Mouse (Mus musculus) liver, embryonic 15.5 days (tissue): ENCODE measurements around the gene Sema4b. TPM values are rescaled to one million over a fixed set of nuclear protein-coding genes. Genes with fewer than 3 reads are reported as not detected.
A peak's percentile ranks its signal among the peaks of the same experiment; 100 is the strongest.

Experiments used
- ATAC-seq: fragments of 200-750 bp; cut with Nextera tagmentation; 2 replicates; pipeline ENCODE4 v1.8.0; 2017; ENCODE audit warnings: moderate number of reproducible peaks, mild to moderate bottlenecking, moderate library complexity; ENCODE audit not compliant: insufficient read depth
- H3K27ac ChIP-seq: fragments of 300-500 bp; sonication (generic); replicated peaks from 2 replicates; pipeline ENCODE4 v1.5.1; 2015; ENCODE audit warnings: mild to moderate bottlenecking, inconsistent platforms
- H3K27me3 ChIP-seq: fragments of 300-500 bp; sonication (generic); 2 replicates; pipeline ENCODE4 v1.6.1; 2015; ENCODE audit warnings: mild to moderate bottlenecking, inconsistent platforms
- H3K36me3 ChIP-seq: fragments of 300-500 bp; sonication (generic); replicated peaks from 2 replicates; pipeline ENCODE4 v1.6.1; 2015; ENCODE audit warnings: moderate library complexity, mild to moderate bottlenecking, inconsistent platforms
- H3K4me1 ChIP-seq: fragments of 300-500 bp; sonication (generic); replicated peaks from 2 replicates; pipeline ENCODE4 v1.6.1; 2015; ENCODE audit warnings: inconsistent platforms
- H3K4me2 ChIP-seq: fragments of 300-500 bp; sonication (generic); 2 replicates; pipeline ENCODE4 v1.6.1; 2015; ENCODE audit warnings: moderate library complexity, mild to moderate bottlenecking, inconsistent platforms
- H3K4me3 ChIP-seq: fragments of 300-500 bp; sonication (generic); replicated peaks from 2 replicates; pipeline ENCODE4 v1.5.1; 2015; ENCODE audit warnings: mild to moderate bottlenecking, inconsistent platforms
- H3K9ac ChIP-seq: fragments of 300-500 bp; sonication (generic); 2 replicates; pipeline ENCODE4 v1.6.1; 2015; ENCODE audit warnings: moderate library complexity, mild to moderate bottlenecking, inconsistent platforms
- H3K9me3 ChIP-seq: fragments of 300-500 bp; sonication (generic); replicated peaks from 2 replicates; pipeline ENCODE4 v1.6.1; 2016; ENCODE audit warnings: inconsistent platforms
- WGBS: fragments of 180-500 bp; shearing (Covaris S2); methylation state at CpG from one replicate; pipeline ENCODE4 v1.1.7; 2015; ENCODE audit warnings: mixed read lengths; ENCODE audit not compliant: insufficient replicate concordance; 5-methylcytosine and 5-hydroxymethylcytosine counted together
- polyA plus RNA-seq: library from polyadenylated mRNA; unstranded; fragments of >200 nt; fragmentation: Nextera tagmentation; extraction: Ambion mirVana; gene quantifications from 2 replicates; pipeline ENCODE4 v1.2.1, GENCODE M21; 2015

Sema4b gene
- polyA plus RNA-seq, 1 experiment from 2014 or later = 15.2 TPM

DNA sequence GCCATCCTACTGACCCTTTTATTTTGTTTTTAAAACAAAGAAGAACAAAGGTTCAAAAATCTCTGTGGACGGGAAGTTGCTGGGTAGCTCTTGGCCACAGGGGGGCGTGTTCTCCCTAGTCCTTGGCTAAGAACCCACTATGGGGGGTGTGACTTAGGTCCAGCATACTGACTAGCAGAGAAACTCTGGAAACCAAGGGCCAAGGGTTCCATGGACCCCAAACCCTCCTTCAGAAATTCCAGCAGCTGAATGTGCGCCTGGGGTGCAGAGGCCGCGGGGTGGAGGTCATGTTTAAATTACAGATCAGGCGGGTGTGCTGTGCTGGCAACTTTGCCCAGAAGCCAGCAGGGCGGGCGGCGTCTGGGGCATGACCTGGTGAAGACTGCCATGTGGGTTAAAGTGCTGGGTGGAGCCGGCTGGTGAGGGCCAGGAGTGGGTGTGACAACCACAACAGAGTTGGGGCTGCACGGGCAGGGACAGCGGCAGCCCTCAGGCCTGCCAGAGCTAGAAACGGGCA lies 29.9 kb upstream of the Sema4b start:
- peaks cover 9% of the 10 kb centered on the region for H3K27me3 ChIP-seq
- no peaks in the 10 kb centered on the region for H3K36me3 ChIP-seq
- H3K4me3 ChIP-seq = 0 out of 2 replicates have a peak overlapping the region, but pooled peaks have one; percentile 5
- peak; percentile 94 for ATAC-seq
- H3K4me1 ChIP-seq = peaks cover 55% of the 10 kb centered on the region
- peak overlapping the region; percentile 33; the same call in 1 of the 2 replicates for H3K9ac ChIP-seq
- H3K4me2 ChIP-seq = peak overlapping the region; percentile 67
- peak overlapping the region; percentile 83 for H3K27ac ChIP-seq
- no peaks in the 10 kb centered on the region for H3K9me3 ChIP-seq
- 35% methylated on average over 13 of the region's 13 CpGs for WGBS

DNA sequence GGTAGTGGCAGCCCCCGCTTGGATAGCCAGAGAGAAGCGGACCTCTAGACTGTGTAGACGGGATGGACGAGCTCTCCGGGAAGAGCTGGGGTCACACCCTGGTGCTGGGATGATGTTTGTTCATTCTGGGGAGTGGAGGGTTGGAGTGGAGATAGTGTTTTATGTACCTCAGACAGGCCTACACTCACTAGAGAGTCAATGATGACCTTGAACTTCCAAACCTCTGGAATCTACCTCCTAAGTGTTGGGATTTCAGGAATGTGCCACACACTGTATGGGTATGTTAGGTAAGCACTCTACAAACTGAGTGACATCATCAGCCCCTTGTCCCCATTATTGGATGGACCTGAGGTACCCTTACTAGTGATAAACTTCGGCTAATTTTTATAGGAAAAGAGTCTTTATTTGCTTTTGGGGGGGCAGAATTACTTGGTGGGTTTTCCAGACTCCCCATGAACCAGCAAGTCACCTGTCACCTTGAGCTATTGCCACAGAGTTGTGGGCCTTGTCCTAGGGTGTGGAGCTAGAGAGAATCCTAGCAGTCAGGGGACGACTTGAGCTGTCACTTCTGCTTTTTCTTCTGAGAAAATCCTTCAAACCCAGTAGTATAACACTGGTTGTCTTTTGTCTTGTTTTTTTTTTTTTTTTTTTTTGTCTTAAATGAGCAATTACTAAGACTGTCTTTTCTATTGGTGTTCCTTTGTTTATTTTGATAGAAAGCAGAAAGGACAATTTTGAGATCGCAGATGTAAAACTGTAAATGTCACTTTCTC lies 28.0 kb upstream of the Sema4b start:
- H3K27me3 ChIP-seq = peaks cover 9% of the 10 kb centered on the region
- H3K9ac ChIP-seq = no peak overlapping the region
- WGBS = 70% methylated on average over 8 of the region's 8 CpGs
- no peak overlapping the region for H3K4me2 ChIP-seq
- H3K4me3 ChIP-seq = no peak overlapping the region
- ATAC-seq = no peak
- peak overlapping the region; percentile 83; the same call in 1 of the 2 replicates for H3K27ac ChIP-seq
- no peaks in the 10 kb centered on the region for H3K9me3 ChIP-seq
- peaks cover 49% of the 10 kb centered on the region for H3K4me1 ChIP-seq
- H3K36me3 ChIP-seq = no peaks in the 10 kb centered on the region

DNA sequence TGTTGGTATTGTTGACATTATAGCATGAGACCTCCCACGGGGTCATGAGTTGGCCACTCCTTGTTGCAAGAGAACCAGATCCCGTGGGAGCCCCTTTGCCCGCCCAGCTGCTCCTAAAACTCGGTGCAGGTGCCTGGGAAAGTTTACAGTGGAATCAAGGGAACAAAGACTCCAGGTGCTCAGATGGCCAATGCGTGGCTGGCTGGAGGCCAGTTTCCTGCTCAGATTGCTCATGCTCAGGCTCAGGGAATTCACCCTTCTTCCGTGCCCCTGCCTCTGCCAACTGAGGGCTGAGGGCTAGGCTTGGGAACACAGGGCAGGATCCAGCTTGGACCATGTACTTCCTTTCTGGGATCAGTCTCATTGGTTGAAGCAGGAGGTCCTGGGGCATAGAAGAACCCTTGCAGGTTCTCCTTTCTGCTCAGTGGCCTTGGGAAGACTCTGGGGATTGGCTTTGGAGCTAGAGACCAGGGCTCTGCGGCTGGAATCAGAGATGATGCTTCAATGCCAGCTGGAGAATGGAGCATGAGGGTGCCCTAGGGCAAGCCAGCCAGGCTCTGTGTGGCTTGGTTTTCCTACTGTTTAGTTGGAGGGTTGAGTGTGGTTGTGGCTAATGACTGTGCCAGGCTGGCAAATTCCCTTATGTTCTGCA lies 26.2 kb upstream of the Sema4b start:
- H3K9ac ChIP-seq = no peak overlapping the region

DNA sequence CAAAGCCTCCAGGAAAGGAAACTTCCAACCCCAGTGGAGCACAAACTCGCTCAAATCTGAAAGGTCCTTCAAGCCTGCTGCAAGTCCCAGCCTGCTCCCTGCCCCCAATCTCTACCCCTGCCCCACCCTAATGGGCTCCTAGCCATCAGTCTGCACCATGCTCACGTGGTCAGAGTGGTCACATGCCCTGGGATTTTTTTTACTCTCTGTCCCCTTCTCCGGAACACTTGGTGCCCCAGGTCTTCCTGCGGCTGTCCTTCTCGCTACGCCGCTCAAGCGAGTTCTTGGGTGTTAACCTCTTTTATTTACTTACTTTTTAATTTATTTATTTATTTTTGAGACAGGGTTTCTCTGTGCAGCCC lies 25.7 kb upstream of the Sema4b start:
- Histone ChIP-seq H3K9ac (no peak overlapping the region), H3K36me3 (no peaks in the 10 kb centered on the region), H3K4me2 (no peak overlapping the region), H3K9me3 (no peaks in the 10 kb centered on the region), H3K27me3 (peaks cover 9% of the 10 kb centered on the region), H3K27ac (no peak overlapping the region), H3K4me1 (peaks cover 36% of the 10 kb centered on the region), H3K4me3 (no peak overlapping the region)
- WGBS = 69% methylated on average over 8 of the region's 8 CpGs
- no peak for ATAC-seq

More for the DNA sequence above, 26.2 kb upstream of the Sema4b start:
- no peak for ATAC-seq
- no peaks in the 10 kb centered on the region for H3K36me3 ChIP-seq
- H3K27me3 ChIP-seq = peaks cover 9% of the 10 kb centered on the region
- H3K27ac ChIP-seq = no peak overlapping the region
- no peak overlapping the region for H3K4me3 ChIP-seq
- no peaks in the 10 kb centered on the region for H3K9me3 ChIP-seq
- 60% methylated on average over 7 of the region's 7 CpGs for WGBS
- peaks cover 38% of the 10 kb centered on the region for H3K4me1 ChIP-seq
- no peak overlapping the region for H3K4me2 ChIP-seq

DNA sequence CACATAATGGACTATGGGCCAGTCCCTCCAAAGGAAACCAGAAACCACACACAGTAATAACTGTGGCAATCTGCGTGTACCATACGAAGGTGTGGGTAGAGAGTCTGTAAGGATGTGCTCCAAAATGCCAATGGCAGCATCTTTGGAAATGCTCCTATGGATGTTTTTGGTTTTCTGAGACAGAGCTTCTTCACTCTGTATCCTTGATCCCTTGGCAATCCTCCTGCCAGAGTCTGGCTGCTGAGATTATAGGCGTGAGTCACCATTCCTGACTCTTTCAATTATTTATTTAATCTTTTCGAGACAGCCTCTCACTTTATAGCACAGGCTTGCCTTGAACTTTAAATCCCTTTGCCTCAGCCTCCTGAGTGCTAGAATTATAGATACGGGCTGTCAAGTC lies 21.2 kb upstream of the Sema4b start:
- H3K36me3 ChIP-seq = no peaks in the 10 kb centered on the region
- H3K4me1 ChIP-seq = peaks cover 33% of the 10 kb centered on the region
- no peak overlapping the region for H3K4me2 ChIP-seq
- H3K9me3 ChIP-seq = no peaks in the 10 kb centered on the region
- WGBS = 63% methylated on average over 5 of the region's 5 CpGs
- no peak overlapping the region for H3K27ac ChIP-seq
- no peak for ATAC-seq
- H3K9ac ChIP-seq = no peak overlapping the region
- no peak overlapping the region for H3K4me3 ChIP-seq
- peaks cover 9% of the 10 kb centered on the region for H3K27me3 ChIP-seq

DNA sequence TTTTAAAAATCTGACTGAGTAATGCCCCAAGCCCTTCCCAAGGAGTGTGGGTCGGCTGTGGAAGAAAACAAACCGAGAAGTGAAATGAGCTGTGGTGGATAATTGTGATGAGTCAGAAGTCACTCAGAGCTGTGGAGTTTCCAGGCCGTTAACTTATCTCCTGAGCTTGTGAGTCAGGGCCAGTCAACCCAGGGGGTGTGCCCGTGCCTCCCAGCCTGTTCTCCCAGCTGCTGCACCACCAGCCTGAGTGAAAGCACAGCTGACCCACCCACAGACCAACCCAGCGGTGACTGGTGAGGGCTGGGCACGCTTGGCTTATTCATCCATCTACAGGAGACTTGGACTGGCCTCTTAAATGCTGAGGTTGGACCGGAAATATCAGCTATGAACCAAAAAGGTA lies 19.9 kb upstream of the Sema4b start:
- peak overlapping the region; percentile 0; the same call in 1 of the 2 replicates for H3K9ac ChIP-seq
- peak overlapping the region; percentile 76 for H3K27ac ChIP-seq
- 18% methylated on average over 7 of the region's 7 CpGs for WGBS

DNA sequence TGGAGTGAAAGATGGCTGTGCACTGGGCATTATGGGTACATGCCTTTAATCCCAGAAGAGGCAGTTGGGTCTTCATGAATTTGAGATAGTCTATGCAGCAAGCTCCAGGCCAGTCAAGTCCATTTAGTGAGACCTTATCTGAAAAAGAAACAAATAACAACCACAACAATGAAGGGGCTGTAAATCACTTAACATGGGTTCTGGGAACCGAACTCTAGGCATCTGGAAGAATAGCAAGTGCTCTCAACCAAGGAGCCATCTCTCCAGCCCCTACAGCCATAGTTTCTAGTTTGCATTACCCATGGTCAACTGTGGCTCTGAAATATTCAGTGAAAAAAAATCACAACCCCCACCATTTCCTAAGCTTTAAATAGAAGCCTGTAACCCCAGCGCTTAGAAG lies 16.8 kb upstream of the Sema4b start:
- 74% methylated on average over 2 of the region's 2 CpGs for WGBS

More for the DNA sequence above, 19.9 kb upstream of the Sema4b start:
- no peaks in the 10 kb centered on the region for H3K36me3 ChIP-seq
- peaks cover 29% of the 10 kb centered on the region for H3K4me1 ChIP-seq
- ATAC-seq = peak; percentile 100
- H3K4me3 ChIP-seq = no peak overlapping the region
- peak overlapping the region; percentile 29 for H3K4me2 ChIP-seq
- H3K27me3 ChIP-seq = no peaks in the 10 kb centered on the region
- H3K9me3 ChIP-seq = no peaks in the 10 kb centered on the region

DNA sequence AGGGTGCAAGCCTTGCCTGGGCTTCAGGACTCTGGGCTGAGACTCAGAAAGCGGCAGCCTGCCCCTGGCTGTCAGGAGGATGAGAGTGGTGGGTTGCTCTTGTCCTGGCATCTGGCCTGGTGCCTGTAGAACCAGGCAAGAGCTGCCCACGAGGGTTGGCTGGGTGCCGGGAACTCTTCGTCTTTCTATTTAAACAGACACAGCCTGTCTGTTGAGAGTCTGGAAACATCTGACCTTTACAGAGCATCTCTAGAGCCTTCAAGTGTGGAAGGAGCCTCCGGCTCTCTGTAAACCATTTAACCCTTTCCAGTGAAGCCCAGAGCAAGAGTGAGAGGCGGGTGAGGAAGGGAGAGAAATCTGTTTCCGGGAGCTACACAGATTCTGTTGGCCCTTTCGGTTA lies 15.3 kb upstream of the Sema4b start:
- Histone ChIP-seq H3K4me2 (no peak overlapping the region), H3K9ac (no peak overlapping the region), H3K27ac (no peak overlapping the region), H3K4me3 (no peak overlapping the region), H3K36me3 (no peaks in the 10 kb centered on the region), H3K9me3 (no peaks in the 10 kb centered on the region), H3K27me3 (no peaks in the 10 kb centered on the region), H3K4me1 (peaks cover 25% of the 10 kb centered on the region)
- ATAC-seq = no peak
- 55% methylated on average over 8 of the region's 8 CpGs for WGBS

More for the DNA sequence above, 16.8 kb upstream of the Sema4b start:
- peaks cover 32% of the 10 kb centered on the region for H3K4me1 ChIP-seq
- H3K9me3 ChIP-seq = no peaks in the 10 kb centered on the region
- H3K4me3 ChIP-seq = no peak overlapping the region
- no peaks in the 10 kb centered on the region for H3K27me3 ChIP-seq
- no peak overlapping the region for H3K4me2 ChIP-seq
- H3K9ac ChIP-seq = no peak overlapping the region
- H3K36me3 ChIP-seq = no peaks in the 10 kb centered on the region
- no peak for ATAC-seq
- no peak overlapping the region for H3K27ac ChIP-seq

DNA sequence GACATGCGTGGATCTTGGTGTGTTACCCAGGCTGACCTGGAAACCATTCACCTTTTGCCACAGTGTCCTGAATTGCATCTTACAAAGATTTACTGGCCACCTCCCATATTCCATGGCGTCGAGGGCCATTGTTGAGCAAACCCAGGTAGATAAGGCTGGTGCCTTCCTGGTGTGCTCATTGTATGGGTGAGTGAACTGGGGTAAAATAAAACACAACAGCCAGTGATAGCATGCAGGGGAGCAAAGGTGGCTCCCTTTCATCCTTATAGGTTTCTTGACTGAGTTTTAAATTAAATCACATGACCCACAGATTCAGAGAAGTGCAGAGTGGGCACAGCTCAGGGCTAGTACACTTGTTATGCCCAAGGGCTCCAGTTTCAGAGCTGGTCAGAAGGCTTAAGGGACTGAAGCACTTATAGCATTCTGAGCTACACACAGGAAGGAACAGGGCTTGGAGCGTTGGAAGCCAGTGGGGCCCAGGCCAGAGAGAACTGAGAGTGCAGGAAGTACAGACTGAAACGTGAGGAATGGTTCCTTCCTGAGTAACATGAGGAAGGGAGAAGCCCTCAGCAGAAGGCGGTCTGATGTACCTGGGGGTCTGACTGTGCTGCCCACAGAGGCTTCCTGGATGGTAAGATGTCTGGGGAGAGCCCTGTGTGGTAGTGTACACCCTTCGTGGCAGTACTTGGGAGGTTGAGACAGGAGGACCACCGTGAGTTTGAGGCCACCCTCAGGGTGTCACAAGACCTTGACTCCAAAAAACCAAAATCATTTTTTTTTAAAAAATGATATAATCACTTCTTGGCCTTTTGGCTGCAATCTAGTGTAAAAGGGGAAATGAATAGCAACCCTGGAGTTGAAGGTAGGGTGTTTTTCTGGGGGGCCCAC lies 14.3 kb upstream of the Sema4b start:
- no peak overlapping the region for H3K27ac ChIP-seq
- no peaks in the 10 kb centered on the region for H3K9me3 ChIP-seq
- peaks cover 15% of the 10 kb centered on the region for H3K4me1 ChIP-seq
- 33% methylated on average over 8 of the region's 8 CpGs for WGBS
- no peaks in the 10 kb centered on the region for H3K36me3 ChIP-seq
- H3K4me3 ChIP-seq = no peak overlapping the region
- no peak overlapping the region for H3K4me2 ChIP-seq
- no peak; the same call in 1 of the 2 replicates for ATAC-seq
- H3K9ac ChIP-seq = no peak overlapping the region
- no peaks in the 10 kb centered on the region for H3K27me3 ChIP-seq

DNA sequence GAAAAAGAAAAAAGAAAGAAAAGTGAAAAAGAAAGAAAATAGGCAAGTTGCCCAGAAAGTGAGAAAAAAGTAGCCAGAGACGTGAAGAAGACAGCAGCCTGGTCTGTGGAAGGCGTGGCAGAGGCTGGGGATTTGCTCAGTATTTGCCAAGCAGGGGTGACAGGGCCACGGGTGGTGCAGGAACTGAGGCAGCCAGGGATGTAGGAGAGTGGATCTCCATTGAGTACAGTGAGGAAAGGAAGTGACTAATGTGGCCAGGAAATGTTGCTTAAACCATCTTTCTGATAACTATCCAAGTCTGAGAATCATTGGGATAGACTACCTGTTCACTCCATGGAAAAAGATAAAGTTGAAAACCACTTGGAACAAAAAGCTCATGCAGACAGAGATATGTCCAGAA lies 10.5 kb upstream of the Sema4b start:
- H3K27ac ChIP-seq = no peak overlapping the region
- no peaks in the 10 kb centered on the region for H3K9me3 ChIP-seq
- H3K4me3 ChIP-seq = no peak overlapping the region
- H3K9ac ChIP-seq = no peak overlapping the region
- no peaks in the 10 kb centered on the region for H3K27me3 ChIP-seq
- peaks cover 18% of the 10 kb centered on the region for H3K4me1 ChIP-seq
- H3K36me3 ChIP-seq = no peaks in the 10 kb centered on the region
- WGBS = 26% methylated on average over 3 of the region's 3 CpGs
- no peak overlapping the region for H3K4me2 ChIP-seq
- ATAC-seq = no peak

DNA sequence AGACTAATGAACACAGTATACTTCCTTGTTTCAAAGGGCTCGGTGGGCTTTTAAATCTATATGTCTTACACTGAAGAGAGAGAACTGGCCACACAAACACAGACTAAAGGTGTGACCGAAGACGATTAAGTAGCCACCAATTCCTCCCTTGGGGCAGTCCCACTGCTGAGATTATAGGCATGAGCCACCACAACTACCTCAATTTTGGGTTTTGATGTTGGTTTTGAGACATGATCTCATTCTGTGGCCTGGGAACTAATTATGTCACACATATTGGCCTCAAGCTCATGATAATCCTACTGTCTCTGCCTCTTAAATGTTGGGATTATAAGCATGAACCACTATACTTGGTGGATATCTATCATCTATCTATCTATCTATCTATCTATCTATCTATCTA lies 9.2 kb upstream of the Sema4b start:
- Histone ChIP-seq H3K9ac (no peak overlapping the region), H3K27me3 (no peaks in the 10 kb centered on the region), H3K4me1 (peaks cover 30% of the 10 kb centered on the region), H3K4me3 (no peak overlapping the region), H3K9me3 (no peaks in the 10 kb centered on the region), H3K4me2 (no peak overlapping the region), H3K36me3 (no peaks in the 10 kb centered on the region), H3K27ac (no peak overlapping the region)
- ATAC-seq = no peak
- WGBS = 78% methylated on average over 3 of the region's 3 CpGs
